Mouse (Mus musculus) layer of hippocampus, adult 9-11 months (tissue): ENCODE measurements at regions not wholly inside any gene's neighbourhood (a gene's known extent, or its start where the extent isn't known, plus 50 kb on each side); places are given as distances from the start of the nearest gene placed in this dataset.

ENCODE experiments used
- DNase-seq: peaks from one replicate; pipeline ENCODE4 v3.0.0; 2022

DNA sequence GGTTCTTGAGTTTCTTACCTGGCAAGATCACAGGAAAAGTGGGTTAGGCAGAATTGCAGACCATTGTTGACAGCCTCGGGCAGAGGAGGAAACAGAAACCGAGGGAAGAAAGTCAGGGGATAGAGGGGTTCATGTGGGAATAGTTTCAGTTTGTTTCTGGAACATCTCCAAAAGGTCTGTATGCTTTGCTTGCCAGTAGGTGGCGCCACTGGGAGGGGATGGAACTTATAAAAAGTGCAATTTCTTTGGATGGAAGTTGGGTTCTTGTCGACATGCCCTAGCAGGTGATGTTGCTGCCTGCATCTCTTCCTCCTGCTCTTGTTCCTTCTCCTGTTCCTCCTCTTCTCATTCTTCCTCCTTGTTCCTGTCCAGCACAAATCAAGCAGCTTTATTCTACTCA, 94.3 kb upstream of the Arrdc4 start:
- DNase-seq: no peak

DNA sequence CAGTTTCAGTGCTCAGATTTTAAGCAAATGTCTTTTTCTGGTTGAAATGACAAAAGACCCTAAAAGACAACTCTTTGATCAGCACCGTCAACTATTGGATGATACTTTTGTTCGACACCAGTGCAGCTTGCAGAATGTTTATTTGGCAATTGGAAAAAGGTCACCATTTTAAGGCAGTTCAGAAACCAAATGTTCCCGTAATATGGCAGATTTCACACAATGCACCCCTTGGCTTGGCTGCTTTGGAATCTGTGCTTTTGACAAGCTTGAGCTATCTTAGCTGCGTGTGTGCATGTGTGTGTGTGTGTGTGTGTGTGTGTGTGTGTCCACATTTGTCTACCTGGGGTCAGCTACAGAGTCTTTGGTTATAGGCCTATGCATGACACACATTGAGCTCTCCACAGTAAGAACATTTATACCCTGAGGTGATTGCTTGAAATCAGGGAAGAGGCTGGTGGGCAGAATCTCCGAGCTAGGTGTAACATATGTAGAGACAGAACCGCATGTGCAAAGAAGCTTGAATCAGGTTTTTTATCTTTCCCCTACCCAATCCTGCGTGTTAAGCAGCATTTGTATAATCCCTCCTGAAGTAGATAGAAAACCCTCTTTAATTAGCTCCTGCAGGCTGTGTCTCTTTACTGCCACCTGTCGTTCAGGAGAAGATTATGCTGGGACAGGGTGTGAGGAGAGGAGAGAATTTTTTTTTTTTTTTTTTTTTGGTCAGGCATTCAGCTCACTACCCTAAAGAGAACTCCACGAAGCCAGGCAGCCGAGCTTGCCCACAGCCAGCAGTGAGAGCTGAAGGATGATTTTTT, 85.1 kb upstream of the Arrdc4 start:
- DNase-seq: peak; percentile 51

DNA sequence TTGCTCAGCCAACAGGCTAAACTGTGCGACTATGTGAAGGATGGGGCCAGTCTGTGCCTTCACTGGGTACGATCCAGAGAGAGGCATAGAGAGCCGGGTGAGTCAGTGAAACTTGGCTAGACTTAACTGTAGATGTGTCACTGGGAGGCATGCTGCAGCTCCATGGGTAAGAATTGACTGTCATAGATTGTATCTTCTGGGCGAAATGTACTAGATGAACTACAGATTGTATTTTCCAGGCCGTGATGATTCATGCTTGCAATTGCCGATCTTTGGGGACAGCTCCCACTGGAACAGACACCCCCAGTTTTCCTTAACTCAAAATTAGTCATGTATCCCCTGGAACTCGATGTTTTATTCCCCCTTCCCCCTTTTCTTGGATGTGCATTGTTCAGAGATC, 84.5 kb upstream of the Arrdc4 start:
- DNase-seq: peak; percentile 87

DNA sequence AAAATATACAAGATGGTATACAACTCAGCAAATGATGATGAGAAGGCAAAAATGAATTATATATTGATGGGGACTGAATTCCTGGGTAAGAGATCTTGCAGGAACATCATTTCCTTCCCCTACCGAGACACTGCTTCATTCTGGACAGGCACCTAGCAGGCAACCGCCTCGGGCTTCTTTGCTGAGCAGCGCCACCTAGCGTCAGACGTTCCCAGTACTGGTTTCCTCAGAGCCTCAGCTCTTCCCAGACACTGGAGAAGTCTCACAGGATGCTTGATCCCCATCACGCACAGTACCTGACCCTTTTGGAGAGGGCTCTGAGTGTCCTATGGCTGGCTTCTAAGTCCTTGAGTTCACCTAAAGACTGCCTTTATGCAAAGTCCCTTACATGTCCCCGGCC, 80.8 kb upstream of the Arrdc4 start:
- DNase-seq: peak; percentile 70

DNA sequence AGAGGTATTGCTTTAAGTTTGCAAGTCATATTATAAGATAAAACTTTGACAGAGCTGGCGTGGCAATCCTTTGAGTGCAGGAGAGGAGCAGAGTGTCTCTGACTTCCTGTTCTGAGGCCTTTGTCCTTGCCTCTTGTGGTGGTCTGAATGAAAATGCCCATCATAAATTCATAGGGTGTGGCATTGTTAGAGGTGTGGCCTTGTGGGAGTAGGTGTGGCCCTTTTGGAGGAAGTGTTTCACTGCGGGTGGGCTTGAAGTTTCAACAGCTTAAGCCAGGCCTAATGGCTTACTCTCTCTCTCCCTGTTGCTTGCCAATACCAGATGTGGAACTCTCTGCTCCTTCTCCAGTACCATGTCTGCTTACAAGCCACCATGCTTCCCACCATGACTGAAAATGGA, 75.4 kb upstream of the Arrdc4 start:
- DNase-seq: no peak

DNA sequence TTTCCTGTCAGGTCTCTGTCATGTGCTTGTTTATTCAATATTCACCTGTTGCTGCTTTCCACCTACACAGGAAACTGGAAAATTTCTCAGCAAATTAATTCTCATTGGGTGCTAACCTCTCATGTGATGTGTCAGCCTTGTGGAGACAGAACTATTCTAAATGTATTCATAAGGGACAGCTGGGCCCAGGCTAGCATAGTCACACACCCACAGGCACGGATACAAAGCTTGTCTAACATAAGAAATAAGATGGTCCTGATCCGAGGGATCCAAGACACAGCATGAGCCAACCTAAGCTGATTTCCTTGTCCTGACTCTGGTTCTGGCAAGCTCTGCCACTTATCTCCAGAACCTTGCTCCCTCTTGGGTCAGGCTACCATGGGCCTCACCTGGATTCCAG, 74.6 kb upstream of the Arrdc4 start:
- no peak for DNase-seq

DNA sequence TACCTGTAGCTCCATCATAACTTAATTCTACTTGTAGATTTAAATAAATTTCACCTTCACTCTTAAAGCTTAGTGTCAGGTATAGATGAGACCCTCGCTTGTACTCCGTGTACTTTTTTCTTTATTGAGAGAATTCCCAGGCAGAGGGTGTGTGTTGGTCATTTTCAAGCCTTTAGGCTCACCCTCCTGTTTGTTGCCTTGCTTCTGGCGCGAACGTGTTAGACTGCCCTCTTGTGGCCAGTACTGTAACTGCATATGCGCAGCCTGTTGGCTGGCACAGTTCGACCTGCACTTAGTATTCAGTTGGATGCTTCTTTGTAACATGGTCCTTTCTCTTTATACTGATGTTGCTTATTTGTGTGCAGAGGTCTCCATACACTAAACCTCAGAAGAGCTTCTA, 74.1 kb upstream of the Arrdc4 start:
- DNase-seq: no peak

DNA sequence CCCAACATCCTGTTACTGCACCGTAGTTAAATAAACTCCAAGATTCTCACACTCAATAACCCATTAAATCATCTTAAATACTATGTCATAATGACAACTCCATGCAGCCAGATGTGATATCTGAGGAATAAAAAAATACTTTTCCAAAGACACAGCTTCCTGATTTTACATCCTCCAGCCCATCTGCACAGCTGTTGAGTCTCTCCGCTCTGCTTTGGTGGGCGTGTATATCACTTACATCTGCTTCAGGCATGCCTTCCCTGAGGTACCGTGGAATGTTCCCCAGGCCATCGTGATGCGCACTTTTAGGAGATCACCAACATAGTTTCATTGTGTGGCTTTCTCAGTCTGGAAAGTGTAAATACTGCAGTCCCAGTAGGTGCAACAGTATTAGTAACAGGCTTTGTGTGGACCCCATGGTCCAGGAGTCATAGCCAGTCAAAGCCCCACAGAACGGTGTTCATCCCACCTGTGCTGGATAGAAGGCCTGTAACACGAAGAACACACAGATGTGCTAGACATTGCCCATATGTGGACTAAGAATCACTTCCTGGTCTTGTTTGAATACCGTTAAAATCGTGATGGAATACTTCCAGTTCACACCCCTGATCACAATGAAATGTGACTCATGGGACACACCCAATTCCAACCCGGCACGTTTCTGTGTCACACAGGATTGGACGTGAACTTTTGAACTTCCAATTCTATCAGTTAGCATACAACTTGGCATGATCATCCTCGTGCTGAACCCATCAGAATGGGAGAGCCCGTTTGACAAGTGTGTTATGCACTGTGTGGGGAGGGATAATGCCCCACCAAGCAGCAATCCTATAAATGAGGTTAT, 66.0 kb upstream of the Arrdc4 start:
- no peak for DNase-seq

DNA sequence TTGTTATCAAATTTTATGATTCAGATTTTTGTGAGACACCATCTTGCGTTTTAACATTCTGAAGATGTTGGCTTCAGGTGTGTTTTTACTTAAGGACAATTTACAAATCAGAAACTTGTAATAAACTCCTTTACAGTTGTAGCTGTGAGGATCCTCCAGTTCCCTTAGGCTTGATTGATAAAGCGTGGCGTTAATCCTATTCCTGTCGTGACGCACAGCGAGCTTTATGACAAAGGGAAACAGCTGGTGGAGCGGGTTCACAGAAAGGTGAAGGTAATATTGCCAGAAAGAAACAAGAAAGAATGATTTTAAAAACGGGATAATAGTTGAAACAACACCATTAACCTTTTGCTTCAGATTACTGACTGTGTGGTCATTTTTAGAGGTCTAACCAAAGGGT, 60.7 kb upstream of the Arrdc4 start:
- no peak for DNase-seq
